Mouse (Mus musculus): ENCODE results near the gene Prkch. TPM values are rescaled to one million over a fixed set of nuclear protein-coding genes. Genes with fewer than 3 reads are reported as not detected.
A peak's percentile ranks its signal among the peaks of the same experiment; 100 is the strongest.

Prkch gene
- polyA plus RNA-seq, 1 experiment from 2014 or later: 5.6 TPM

GRCm38 (mm10) chr12:73585241-73585801 lies 725 bp downstream of the Prkch start:
- ATAC-seq (ENCODE audit: low FRiP score): peak; percentile 63
- H3K9me3 ChIP-seq: no peaks in the 10 kb centered on the region
- peak overlapping the region; percentile 70 for H3K4me3 ChIP-seq
- peaks cover 50% of the 10 kb centered on the region for H3K27me3 ChIP-seq
- H3K4me1 ChIP-seq (replicated peaks): peaks cover 20% of the 10 kb centered on the region
- H3K4me2 ChIP-seq: peak overlapping the region; percentile 92
- H3K27ac ChIP-seq: peak overlapping the region; percentile 84; the same call in 1 of the 2 replicates
- H3K36me3 ChIP-seq: no peaks in the 10 kb centered on the region
- peak overlapping the region; percentile 82 for H3K9ac ChIP-seq
- 1% methylated on average over 33 of the region's 33 CpGs for WGBS

- H3K9me3 ChIP-seq: no peaks in the 10 kb centered on the region
- peak overlapping the region; percentile 92 for H3K4me2 ChIP-seq
- peak overlapping the region; percentile 70 for H3K4me3 ChIP-seq
- peak overlapping the region; percentile 82; the same call in 1 of the 2 replicates for H3K9ac ChIP-seq
- 0 out of 2 replicates have a peak, but pooled peaks have one; percentile 3 for ATAC-seq (ENCODE audit: low FRiP score)
- no peaks in the 10 kb centered on the region for H3K36me3 ChIP-seq
- H3K27me3 ChIP-seq: peaks cover 49% of the 10 kb centered on the region
- H3K27ac ChIP-seq: no peak overlapping the region
- 3% methylated on average over 7 of the region's 7 CpGs for WGBS
- peaks cover 24% of the 10 kb centered on the region for H3K4me1 ChIP-seq (replicated peaks)
Measured at GRCm38 (mm10) chr12:73585850-73586249, 1.3 kb downstream of the Prkch start.

- Histone ChIP-seq H3K27ac (no peak overlapping the region), H3K4me2 (no peak overlapping the region), H3K36me3 (no peaks in the 10 kb centered on the region), H3K27me3 (peaks cover 39% of the 10 kb centered on the region), H3K4me3 (no peak overlapping the region), H3K9me3 (no peaks in the 10 kb centered on the region), H3K4me1 (replicated peaks) (peaks cover 27% of the 10 kb centered on the region), H3K9ac (no peak overlapping the region)
- no peak for ATAC-seq (ENCODE audit: low FRiP score)
- 67% methylated on average over 3 of the region's 3 CpGs for WGBS
Measured at GRCm38 (mm10) chr12:73587262-73587661, 2.7 kb downstream of the Prkch start.

- no peak overlapping the region for H3K27ac ChIP-seq
- peaks cover 23% of the 10 kb centered on the region for H3K27me3 ChIP-seq
- H3K4me3 ChIP-seq: no peak overlapping the region
- no peak overlapping the region for H3K4me2 ChIP-seq
- no peak for ATAC-seq (ENCODE audit: low FRiP score)
- H3K9ac ChIP-seq: no peak overlapping the region
- H3K4me1 ChIP-seq (replicated peaks): peaks cover 13% of the 10 kb centered on the region
- no peaks in the 10 kb centered on the region for H3K36me3 ChIP-seq
- no peaks in the 10 kb centered on the region for H3K9me3 ChIP-seq
- WGBS: 68% methylated on average over 15 of the region's 15 CpGs
Measured at GRCm38 (mm10) chr12:73590627-73591276, 6.2 kb downstream of the Prkch start.

- Histone ChIP-seq H3K4me3 (no peak overlapping the region), H3K36me3 (no peaks in the 10 kb centered on the region), H3K27ac (no peak overlapping the region), H3K9ac (no peak overlapping the region), H3K4me2 (no peak overlapping the region), H3K9me3 (no peaks in the 10 kb centered on the region), H3K4me1 (replicated peaks) (peaks cover 7% of the 10 kb centered on the region; the same call in 1 of the 2 replicates), H3K27me3 (peaks cover 16% of the 10 kb centered on the region)
- no peak for ATAC-seq (ENCODE audit: low FRiP score)
- WGBS: 73% methylated on average over 7 of the region's 11 CpGs
Measured at GRCm38 (mm10) chr12:73591625-73592024, 7.0 kb downstream of the Prkch start.

- H3K4me2 ChIP-seq: no peak overlapping the region
- H3K27me3 ChIP-seq: 0 out of 2 replicates have a peak, but pooled peaks cover 8% of the 10 kb centered on the region
- H3K9ac ChIP-seq: no peak overlapping the region
- no peak overlapping the region for H3K4me3 ChIP-seq
- WGBS: 91% methylated on average over 12 of the region's 12 CpGs
- H3K27ac ChIP-seq: no peak overlapping the region
- H3K36me3 ChIP-seq: no peaks in the 10 kb centered on the region
- no peaks in the 10 kb centered on the region for H3K9me3 ChIP-seq
- H3K4me1 ChIP-seq (replicated peaks): peaks cover 7% of the 10 kb centered on the region; the same call in 1 of the 2 replicates
- no peak for ATAC-seq (ENCODE audit: low FRiP score)
Measured at GRCm38 (mm10) chr12:73593021-73593798, 8.6 kb downstream of the Prkch start.

- Histone ChIP-seq H3K9me3 (no peaks in the 10 kb centered on the region), H3K4me2 (no peak overlapping the region), H3K27me3 (0 out of 2 replicates have a peak, but pooled peaks cover 5% of the 10 kb centered on the region), H3K4me1 (replicated peaks) (peaks cover 7% of the 10 kb centered on the region; the same call in 1 of the 2 replicates), H3K36me3 (no peaks in the 10 kb centered on the region), H3K4me3 (no peak overlapping the region), H3K9ac (no peak overlapping the region), H3K27ac (no peak overlapping the region)
- ATAC-seq (ENCODE audit: low FRiP score): no peak
- WGBS: 90% methylated on average over 9 of the region's 9 CpGs
Measured at GRCm38 (mm10) chr12:73594177-73594745, 9.7 kb downstream of the Prkch start.

- Histone ChIP-seq H3K36me3 (no peaks in the 10 kb centered on the region), H3K9ac (no peak overlapping the region), H3K4me1 (replicated peaks) (peaks cover 9% of the 10 kb centered on the region; the same call in 1 of the 2 replicates), H3K9me3 (no peaks in the 10 kb centered on the region), H3K4me3 (no peak overlapping the region), H3K27me3 (0 out of 2 replicates have a peak, but pooled peaks cover 5% of the 10 kb centered on the region), H3K27ac (no peak overlapping the region), H3K4me2 (no peak overlapping the region)
- WGBS: 81% methylated on average over 8 of the region's 8 CpGs
- ATAC-seq (ENCODE audit: low FRiP score): no peak
Measured at GRCm38 (mm10) chr12:73595226-73595625, 10.6 kb downstream of the Prkch start.

- no peak overlapping the region for H3K4me3 ChIP-seq
- WGBS: 72% methylated on average over 6 of the region's 6 CpGs
- H3K36me3 ChIP-seq: no peaks in the 10 kb centered on the region
- no peaks in the 10 kb centered on the region for H3K9me3 ChIP-seq
- no peak for ATAC-seq (ENCODE audit: low FRiP score)
- 0 out of 2 replicates have a peak, but pooled peaks cover 5% of the 10 kb centered on the region for H3K27me3 ChIP-seq
- H3K27ac ChIP-seq: no peak overlapping the region
- no peak overlapping the region for H3K9ac ChIP-seq
- H3K4me2 ChIP-seq: no peak overlapping the region
- H3K4me1 ChIP-seq (replicated peaks): peaks cover 7% of the 10 kb centered on the region; the same call in 1 of the 2 replicates
Measured at GRCm38 (mm10) chr12:73598241-73598640, 13.6 kb downstream of the Prkch start.

GRCm38 (mm10) chr12:73600457-73600856 lies 15.9 kb downstream of the Prkch start:
- Histone ChIP-seq H3K4me1 (replicated peaks) (peaks cover 7% of the 10 kb centered on the region; the same call in 1 of the 2 replicates), H3K9me3 (no peaks in the 10 kb centered on the region), H3K9ac (no peak overlapping the region), H3K4me2 (no peak overlapping the region), H3K27ac (no peak overlapping the region), H3K4me3 (no peak overlapping the region), H3K27me3 (no peaks in the 10 kb centered on the region), H3K36me3 (no peaks in the 10 kb centered on the region)
- 70% methylated on average over 4 of the region's 4 CpGs for WGBS
- no peak for ATAC-seq (ENCODE audit: low FRiP score)

GRCm38 (mm10) chr12:73602974-73603373 lies 18.4 kb downstream of the Prkch start:
- ATAC-seq (ENCODE audit: low FRiP score): no peak
- 88% methylated on average over 7 of the region's 7 CpGs for WGBS
- H3K9ac ChIP-seq: no peak overlapping the region
- no peaks in the 10 kb centered on the region for H3K27me3 ChIP-seq
- no peaks in the 10 kb centered on the region for H3K9me3 ChIP-seq
- no peak overlapping the region for H3K4me2 ChIP-seq
- H3K4me1 ChIP-seq (replicated peaks): peaks cover 16% of the 10 kb centered on the region
- H3K27ac ChIP-seq: no peak overlapping the region
- H3K4me3 ChIP-seq: no peak overlapping the region
- no peaks in the 10 kb centered on the region for H3K36me3 ChIP-seq

- Histone ChIP-seq H3K9ac (no peak overlapping the region), H3K36me3 (no peaks in the 10 kb centered on the region), H3K4me2 (no peak overlapping the region), H3K4me3 (no peak overlapping the region), H3K27me3 (no peaks in the 10 kb centered on the region), H3K4me1 (replicated peaks) (peaks cover 23% of the 10 kb centered on the region), H3K9me3 (no peaks in the 10 kb centered on the region), H3K27ac (no peak overlapping the region)
- no peak for ATAC-seq (ENCODE audit: low FRiP score)
- WGBS: 96% methylated on average over 6 of the region's 6 CpGs
Measured at GRCm38 (mm10) chr12:73603653-73604052, 19.1 kb downstream of the Prkch start.

All from hindbrain, embryonic 13.5 days (tissue).